Mouse (Mus musculus) megakaryocyte, embryonic 14.5 days (primary cell): ENCODE results near the gene Drg1. TPM values are rescaled to one million over a fixed set of nuclear protein-coding genes. Genes with fewer than 3 reads are reported as not detected.
"Not testable (repeated sequence)": the region's sequence is repeated elsewhere in the genome, so short reads cannot be mapped to it uniquely, and the experiment has no call there.

Experiments
- H3K27me3 ChIP-seq: replicated peaks from 2 replicates; pipeline ENCODE3; 2012; ENCODE audit warnings: inconsistent platforms
- H3K36me3 ChIP-seq: replicated peaks from 2 replicates; pipeline ENCODE3; 2012; ENCODE audit warnings: low read length, inconsistent platforms, mixed read lengths
- H3K4me1 ChIP-seq: 2 replicates; pipeline ENCODE4 v1.6.1; 2012; ENCODE audit warnings: inconsistent platforms
- H3K4me3 ChIP-seq: replicated peaks from 2 replicates; pipeline ENCODE3; 2012; ENCODE audit warnings: moderate library complexity, mild to moderate bottlenecking, inconsistent platforms
- H3K9me3 ChIP-seq: 2 replicates; pipeline ENCODE4 v1.6.1; 2012; ENCODE audit warnings: inconsistent platforms
- polyA plus RNA-seq: library from polyadenylated mRNA; stranded (reverse); fragments of >175 nt; gene quantifications from 2 replicates; pipeline ENCODE4 v1.2.3, GENCODE M21; 2012; ENCODE audit warnings: low replicate concordance; ENCODE audit not compliant: insufficient read depth

The Drg1 gene
- polyA plus RNA-seq, 1 experiment: 55.7 TPM

GRCm38 (mm10) chr11:3166321-3166720 is 99.9 kb downstream of the Drg1 start:
- not testable (repeated sequence) for H3K9me3 ChIP-seq, H3K4me1 ChIP-seq, H3K4me3 ChIP-seq, H3K36me3 ChIP-seq, H3K27me3 ChIP-seq

GRCm38 (mm10) chr11:3165210-3165782 is 100.9 kb downstream of the Drg1 start:
- not testable (repeated sequence) for H3K4me3 ChIP-seq, H3K9me3 ChIP-seq, H3K27me3 ChIP-seq, H3K4me1 ChIP-seq, H3K36me3 ChIP-seq

- not testable (repeated sequence) for H3K4me1 ChIP-seq, H3K27me3 ChIP-seq, H3K9me3 ChIP-seq, H3K36me3 ChIP-seq, H3K4me3 ChIP-seq
These were observed 102.6 kb downstream of the Drg1 start for GRCm38 (mm10) chr11:3163661-3164060.

GRCm38 (mm10) chr11:3163122-3163521 is 103.1 kb downstream of the Drg1 start:
- not testable (repeated sequence) for H3K4me3 ChIP-seq, H3K36me3 ChIP-seq, H3K27me3 ChIP-seq, H3K9me3 ChIP-seq, H3K4me1 ChIP-seq

GRCm38 (mm10) chr11:3162236-3162897 is 103.8 kb downstream of the Drg1 start:
- not testable (repeated sequence) for H3K4me1 ChIP-seq, H3K9me3 ChIP-seq, H3K27me3 ChIP-seq, H3K36me3 ChIP-seq, H3K4me3 ChIP-seq

- H3K4me3 ChIP-seq, H3K4me1 ChIP-seq, H3K36me3 ChIP-seq, H3K27me3 ChIP-seq, H3K9me3 ChIP-seq: not testable (repeated sequence)
These were observed 104.8 kb downstream of the Drg1 start for GRCm38 (mm10) chr11:3161370-3161769.

- not testable (repeated sequence) for H3K4me3 ChIP-seq, H3K9me3 ChIP-seq, H3K27me3 ChIP-seq, H3K36me3 ChIP-seq, H3K4me1 ChIP-seq
These were observed 107.4 kb downstream of the Drg1 start for GRCm38 (mm10) chr11:3158800-3159199.

GRCm38 (mm10) chr11:3157996-3158395 is 108.2 kb downstream of the Drg1 start:
- not testable (repeated sequence) for H3K4me3 ChIP-seq, H3K9me3 ChIP-seq, H3K4me1 ChIP-seq, H3K27me3 ChIP-seq
- H3K36me3 ChIP-seq: peaks cover 13% of the 10 kb centered on the region

GRCm38 (mm10) chr11:3156991-3157390 is 109.2 kb downstream of the Drg1 start:
- H3K4me3 ChIP-seq, H3K27me3 ChIP-seq, H3K4me1 ChIP-seq, H3K9me3 ChIP-seq: not testable (repeated sequence)
- H3K36me3 ChIP-seq: peaks cover 12% of the 10 kb centered on the region

- H3K4me3 ChIP-seq, H3K27me3 ChIP-seq, H3K4me1 ChIP-seq: not testable (repeated sequence)
- peaks cover 11% of the 10 kb centered on the region for H3K9me3 ChIP-seq
- peaks cover 20% of the 10 kb centered on the region for H3K36me3 ChIP-seq
These were observed 112.4 kb downstream of the Drg1 start for GRCm38 (mm10) chr11:3153666-3154397.

- H3K4me3 ChIP-seq, H3K4me1 ChIP-seq, H3K27me3 ChIP-seq: not testable (repeated sequence)
- H3K36me3 ChIP-seq: peaks cover 17% of the 10 kb centered on the region
- peaks cover 11% of the 10 kb centered on the region for H3K9me3 ChIP-seq
These were observed 114.9 kb downstream of the Drg1 start for GRCm38 (mm10) chr11:3151358-3151757.

- H3K4me3 ChIP-seq, H3K4me1 ChIP-seq, H3K27me3 ChIP-seq: not testable (repeated sequence)
- H3K9me3 ChIP-seq: peaks cover 11% of the 10 kb centered on the region
- H3K36me3 ChIP-seq: peaks cover 17% of the 10 kb centered on the region
These were observed 115.6 kb downstream of the Drg1 start for GRCm38 (mm10) chr11:3150677-3151003.

- peaks cover 11% of the 10 kb centered on the region for H3K9me3 ChIP-seq
- not testable (repeated sequence) for H3K4me1 ChIP-seq, H3K4me3 ChIP-seq, H3K27me3 ChIP-seq
- H3K36me3 ChIP-seq: peaks cover 16% of the 10 kb centered on the region
These were observed 116.1 kb downstream of the Drg1 start for GRCm38 (mm10) chr11:3150003-3150676.

GRCm38 (mm10) chr11:3149471-3149870 is 116.7 kb downstream of the Drg1 start:
- peaks cover 11% of the 10 kb centered on the region for H3K9me3 ChIP-seq
- H3K27me3 ChIP-seq, H3K4me3 ChIP-seq, H3K4me1 ChIP-seq: not testable (repeated sequence)
- H3K36me3 ChIP-seq: peaks cover 14% of the 10 kb centered on the region

- H3K36me3 ChIP-seq, H3K9me3 ChIP-seq, H3K4me1 ChIP-seq, H3K4me3 ChIP-seq, H3K27me3 ChIP-seq: not testable (repeated sequence)
These were observed 119.4 kb downstream of the Drg1 start for GRCm38 (mm10) chr11:3146806-3147205.
